Mouse (Mus musculus) liver, embryonic 14.5 days (tissue): ENCODE results near the gene Tcl1b4.
"Not testable (repeated sequence)": the region's sequence is repeated elsewhere in the genome, so short reads cannot be mapped to it uniquely, and the experiment has no call there.

ENCODE experiments used
- CTCF ChIP-seq: IDR thresholded peaks from 2 replicates; pipeline ENCODE4 v1.5.1; 2016; ENCODE audit warnings: antibody characterized with exemption, low read depth, control low read depth
- EP300 ChIP-seq: IDR thresholded peaks from 2 replicates; pipeline ENCODE4 v1.6.1; 2016; ENCODE audit warnings: antibody characterized with exemption, low read depth

GRCm38 (mm10) chr12:105176044-105176443, 25.7 kb upstream of the Tcl1b4 start, which contains the start of gene Tcl1b5:
- not testable (repeated sequence) for TF ChIP-seq CTCF, EP300
